Mouse (Mus musculus): ENCODE data around the gene Lypd6b. TPM values are rescaled to one million over a fixed set of nuclear protein-coding genes. Genes with fewer than 3 reads are reported as not detected.

Lypd6b gene
- total and polyA plus RNA-seq, 2 experiments from 2014 or later: 13.9 to 21.8 TPM

DNA sequence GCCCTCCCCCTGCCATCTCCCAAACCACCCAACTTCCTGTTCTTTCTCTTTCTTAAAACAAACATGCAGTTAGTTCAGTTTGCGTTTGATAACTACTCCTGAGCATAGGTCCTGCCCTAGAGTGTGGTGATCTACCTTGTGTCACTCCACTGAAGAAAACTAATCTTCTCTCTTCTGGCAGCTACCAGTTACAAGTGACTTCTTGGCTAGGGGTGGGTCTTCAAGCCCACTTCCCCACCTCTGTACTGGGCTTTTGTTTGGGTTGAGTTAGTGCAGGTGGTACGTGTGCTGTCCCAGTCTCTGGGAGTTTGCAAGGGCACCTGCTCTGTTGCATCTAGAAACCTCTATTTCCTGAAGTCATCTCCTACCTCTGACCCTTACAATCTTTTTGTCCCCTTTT is 60.3 kb downstream of the Lypd6b start:
- no peak for TF ChIP-seq CTCF (IDR thresholded peaks at IDR 0.05; ENCODE audit: low read depth)
- 79% methylated on average over 2 of the region's 2 CpGs for WGBS
- no peaks in the 10 kb centered on the region for H3K4me1 ChIP-seq (ENCODE audit: insufficient read depth, low read length)

DNA sequence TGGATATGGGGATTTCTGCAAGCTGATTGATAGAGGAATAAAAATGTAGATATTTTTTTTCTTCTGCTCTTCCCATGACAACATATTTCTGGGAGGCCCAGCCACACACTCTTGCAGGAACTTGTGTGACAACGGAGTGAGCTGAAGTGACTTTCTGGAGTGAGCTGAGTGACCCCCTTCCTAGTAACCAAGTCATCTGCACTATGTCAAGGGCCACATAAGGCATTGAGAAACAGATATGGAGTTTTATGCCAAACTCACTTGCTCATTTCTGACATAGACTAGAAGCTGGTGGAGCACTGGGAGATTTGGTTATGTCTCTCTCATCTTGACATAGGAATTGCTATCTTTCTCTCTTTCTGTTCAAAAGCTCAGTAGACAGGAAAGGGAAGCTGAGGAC is 62.3 kb downstream of the Lypd6b start:
- TF ChIP-seq CTCF (IDR thresholded peaks at IDR 0.05; ENCODE audit: low read depth): no peak
- Histone ChIP-seq H3K4me2 (ENCODE audit: low read depth, low read length) (no peak overlapping the region), H3K36me3 (ENCODE audit: insufficient read depth, low read length) (no peaks in the 10 kb centered on the region), H3K4me3 (ENCODE audit: low read length) (no peak overlapping the region), H3K27ac (no peak overlapping the region), H3K4me1 (ENCODE audit: insufficient read depth, low read length) (no peaks in the 10 kb centered on the region), H3K9me3 (ENCODE audit: low read length) (no peaks in the 10 kb centered on the region), H3K27me3 (ENCODE audit: insufficient read depth, low read length) (no peaks in the 10 kb centered on the region), H3K9ac (replicated peaks; ENCODE audit: low read length) (no peak overlapping the region)
- 95% methylated on average over 1 of the region's 1 CpGs for WGBS
- DNase-seq (ENCODE audit: low spot score) (no peak), ATAC-seq (no peak)

More for the DNA sequence above, 60.3 kb downstream of the Lypd6b start:
- DNase-seq (ENCODE audit: low spot score): no peak
- Histone ChIP-seq H3K4me3 (ENCODE audit: low read length) (no peak overlapping the region), H3K27me3 (ENCODE audit: insufficient read depth, low read length) (no peaks in the 10 kb centered on the region), H3K9me3 (ENCODE audit: low read length) (no peaks in the 10 kb centered on the region), H3K27ac (no peak overlapping the region), H3K9ac (replicated peaks; ENCODE audit: low read length) (no peak overlapping the region), H3K4me2 (ENCODE audit: low read depth, low read length) (no peak overlapping the region), H3K36me3 (ENCODE audit: insufficient read depth, low read length) (no peaks in the 10 kb centered on the region)
- no peak for ATAC-seq

DNA sequence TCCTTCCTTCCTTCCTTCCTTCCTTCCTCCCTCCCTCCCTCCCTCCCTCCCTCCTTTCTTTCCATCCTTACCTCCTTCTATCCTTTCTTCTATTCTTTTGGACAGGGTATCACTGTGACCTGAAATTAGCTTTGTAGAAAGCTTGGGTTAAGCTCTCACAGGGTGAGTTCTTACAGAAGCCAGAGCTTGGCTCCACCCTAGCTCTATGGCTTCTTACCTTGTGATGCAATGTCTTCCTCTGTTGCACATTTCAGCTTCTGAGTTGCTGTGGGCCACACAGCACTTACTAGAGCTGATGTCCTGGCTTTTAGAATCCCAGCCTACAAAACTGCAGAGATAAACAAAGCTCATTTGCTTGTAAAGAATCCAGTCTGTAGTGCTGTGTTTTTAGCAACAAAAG is 64.5 kb downstream of the Lypd6b start:
- TF ChIP-seq CTCF (IDR thresholded peaks at IDR 0.05; ENCODE audit: low read depth): no peak
- Histone ChIP-seq H3K27ac (no peak overlapping the region), H3K27me3 (ENCODE audit: insufficient read depth, low read length) (no peaks in the 10 kb centered on the region), H3K4me1 (ENCODE audit: insufficient read depth, low read length) (no peaks in the 10 kb centered on the region; the same call in 1 of the 2 replicates), H3K9ac (replicated peaks; ENCODE audit: low read length) (no peak overlapping the region), H3K9me3 (ENCODE audit: low read length) (no peaks in the 10 kb centered on the region), H3K4me2 (ENCODE audit: low read depth, low read length) (no peak overlapping the region), H3K36me3 (ENCODE audit: insufficient read depth, low read length) (no peaks in the 10 kb centered on the region), H3K4me3 (ENCODE audit: low read length) (no peak overlapping the region)
- no peak for DNase-seq (ENCODE audit: low spot score)
- ATAC-seq: no peak

DNA sequence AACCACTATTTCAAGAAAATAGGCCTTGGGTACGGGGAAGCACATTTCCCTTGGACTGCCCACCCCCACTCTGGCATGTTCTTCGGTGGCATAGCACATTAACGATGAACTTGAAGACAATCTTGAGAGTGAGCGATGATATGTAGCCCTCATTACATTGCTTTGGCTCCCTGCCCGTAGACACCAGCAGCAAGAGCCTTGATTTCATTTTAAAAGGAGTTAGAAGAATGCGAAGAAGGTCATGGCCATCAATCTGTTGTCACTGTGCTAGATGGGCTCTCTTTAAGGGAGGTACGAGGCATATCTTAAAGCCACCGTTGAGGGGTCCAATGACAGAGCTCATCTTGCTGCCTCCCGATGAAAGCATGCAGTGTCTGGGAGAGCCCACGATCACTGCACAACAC is 68.7 kb downstream of the Lypd6b start:
- Histone ChIP-seq H3K9ac (replicated peaks; ENCODE audit: low read length) (no peak overlapping the region), H3K27me3 (ENCODE audit: insufficient read depth, low read length) (no peaks in the 10 kb centered on the region), H3K9me3 (ENCODE audit: low read length) (no peaks in the 10 kb centered on the region), H3K36me3 (ENCODE audit: insufficient read depth, low read length) (no peaks in the 10 kb centered on the region), H3K4me1 (ENCODE audit: insufficient read depth, low read length) (no peaks in the 10 kb centered on the region; the same call in 1 of the 2 replicates), H3K4me2 (ENCODE audit: low read depth, low read length) (0 out of 2 replicates have a peak overlapping the region, but pooled peaks have one; percentile 18), H3K4me3 (ENCODE audit: low read length) (no peak overlapping the region), H3K27ac (peak overlapping the region; percentile 32; the same call in 1 of the 2 replicates)
- WGBS: 39% methylated on average over 10 of the region's 10 CpGs
- peak; percentile 50 for DNase-seq (ENCODE audit: low spot score)
- peak; percentile 73 for ATAC-seq
- no peak for TF ChIP-seq CTCF (IDR thresholded peaks at IDR 0.05; ENCODE audit: low read depth)

DNA sequence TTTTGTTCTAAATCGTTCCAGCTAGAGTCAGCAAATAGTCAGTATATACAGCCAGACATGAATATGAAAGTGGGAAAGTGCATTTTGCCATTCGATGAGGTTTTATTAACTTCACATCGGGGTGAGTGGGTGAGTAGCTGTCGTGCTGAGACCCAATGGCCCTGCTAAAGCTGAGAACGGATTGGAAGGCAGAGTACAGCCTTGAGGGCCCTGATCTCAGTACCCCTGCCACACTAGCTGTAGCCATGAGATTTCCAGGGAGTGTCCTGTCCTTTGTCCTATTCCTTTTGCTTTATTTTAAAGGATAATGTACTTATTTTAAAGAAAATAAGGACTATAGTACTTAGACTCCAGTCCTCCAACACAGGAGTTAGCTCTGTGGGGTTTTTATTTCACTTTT is 69.1 kb downstream of the Lypd6b start:
- Histone ChIP-seq H3K36me3 (ENCODE audit: insufficient read depth, low read length) (no peaks in the 10 kb centered on the region), H3K9me3 (ENCODE audit: low read length) (no peaks in the 10 kb centered on the region), H3K4me3 (ENCODE audit: low read length) (no peak overlapping the region), H3K4me1 (ENCODE audit: insufficient read depth, low read length) (no peaks in the 10 kb centered on the region; the same call in 1 of the 2 replicates), H3K4me2 (ENCODE audit: low read depth, low read length) (0 out of 2 replicates have a peak overlapping the region, but pooled peaks have one; percentile 18), H3K9ac (replicated peaks; ENCODE audit: low read length) (no peak overlapping the region), H3K27me3 (ENCODE audit: insufficient read depth, low read length) (no peaks in the 10 kb centered on the region), H3K27ac (peak overlapping the region; percentile 32; the same call in 1 of the 2 replicates)
- 49% methylated on average over 5 of the region's 5 CpGs for WGBS
- ATAC-seq (0 out of 2 replicates have a peak, but pooled peaks have one; percentile 2), DNase-seq (ENCODE audit: low spot score) (no peak)
- TF ChIP-seq CTCF (IDR thresholded peaks at IDR 0.05; ENCODE audit: low read depth): no peak

GRCm38 (mm10) chr2:49860219-49860962 is 72.9 kb downstream of the Lypd6b start:
- WGBS: 67% methylated on average over 11 of the region's 11 CpGs
- no peak for TF ChIP-seq CTCF (IDR thresholded peaks at IDR 0.05; ENCODE audit: low read depth)

More at GRCm38 (mm10) chr2:49860219-49860962, 72.9 kb downstream of the Lypd6b start:
- Histone ChIP-seq H3K9ac (replicated peaks; ENCODE audit: low read length) (no peak overlapping the region), H3K27me3 (ENCODE audit: insufficient read depth, low read length) (no peaks in the 10 kb centered on the region), H3K4me2 (ENCODE audit: low read depth, low read length) (no peak overlapping the region), H3K4me3 (ENCODE audit: low read length) (no peak overlapping the region), H3K4me1 (ENCODE audit: insufficient read depth, low read length) (no peaks in the 10 kb centered on the region; the same call in 1 of the 2 replicates), H3K27ac (no peak overlapping the region), H3K9me3 (ENCODE audit: low read length) (no peaks in the 10 kb centered on the region), H3K36me3 (ENCODE audit: insufficient read depth, low read length) (no peaks in the 10 kb centered on the region)
- DNase-seq (ENCODE audit: low spot score): no peak
- no peak for ATAC-seq

Data from hindbrain, postnatal 0 days (tissue).